Mouse (Mus musculus) hindbrain, postnatal 0 days (tissue): ENCODE measurements at regions not wholly inside any gene's neighbourhood (a gene's known extent, or its start where the extent isn't known, plus 50 kb on each side); places are given as distances from the start of the nearest gene placed in this dataset.

Source experiments
- ATAC-seq: fragments of 200-750 bp; cut with Nextera tagmentation; 2 replicates; pipeline ENCODE4 v1.8.0; 2017; ENCODE audit warnings: mild to moderate bottlenecking, moderate TSS enrichment, moderate library complexity
- DNase-seq: peaks from one replicate; pipeline ENCODE4 v3.0.0-alpha.2; 2015; ENCODE audit warnings: low spot score
- H3K27ac ChIP-seq: fragments of 300-500 bp; sonication (generic); 2 replicates; pipeline ENCODE4 v1.5.1; 2014; ENCODE audit warnings: mild to moderate bottlenecking
- H3K27me3 ChIP-seq: fragments of 300-500 bp; sonication (generic); 2 replicates; pipeline ENCODE4 v1.6.1; 2014; ENCODE audit warnings: low read length, mixed read lengths; ENCODE audit not compliant: insufficient read depth
- H3K36me3 ChIP-seq: fragments of 300-500 bp; sonication (generic); 2 replicates; pipeline ENCODE4 v1.6.1; 2014; ENCODE audit warnings: low read length, mixed read lengths; ENCODE audit not compliant: insufficient read depth
- H3K4me1 ChIP-seq: fragments of 300-500 bp; sonication (generic); 2 replicates; pipeline ENCODE4 v1.6.1; 2014; ENCODE audit warnings: antibody characterized with exemption, low read length, mixed read lengths; ENCODE audit not compliant: insufficient read depth
- H3K4me2 ChIP-seq: fragments of 300-500 bp; sonication (generic); 2 replicates; pipeline ENCODE4 v1.6.1; 2014; ENCODE audit warnings: low read depth, mild to moderate bottlenecking, low read length, moderate library complexity, mixed read lengths
- H3K4me3 ChIP-seq: fragments of 300-500 bp; sonication (generic); 2 replicates; pipeline ENCODE4 v1.5.1; 2014; ENCODE audit warnings: low read length
- H3K9ac ChIP-seq: fragments of 300-500 bp; sonication (generic); replicated peaks from 2 replicates; pipeline ENCODE4 v1.6.1; 2014; ENCODE audit warnings: mild to moderate bottlenecking, low read length, moderate library complexity, mixed read lengths
- H3K9me3 ChIP-seq: fragments of 300-500 bp; sonication (generic); 2 replicates; pipeline ENCODE4 v1.6.1; 2016; ENCODE audit warnings: low read length, mixed read lengths
- CTCF ChIP-seq: IDR thresholded peaks from 2 replicates; pipeline ENCODE4 v1.5.1; 2016; ENCODE audit warnings: antibody characterized with exemption, control low read depth, low read depth
- WGBS: fragments of 180-500 bp; shearing (Covaris S2); extraction: QIAGEN DNeasy Blood & Tissue Kit; methylation state at CpG from one replicate; pipeline ENCODE4 v1.1.7; 2014; 5-methylcytosine and 5-hydroxymethylcytosine counted together

DNA sequence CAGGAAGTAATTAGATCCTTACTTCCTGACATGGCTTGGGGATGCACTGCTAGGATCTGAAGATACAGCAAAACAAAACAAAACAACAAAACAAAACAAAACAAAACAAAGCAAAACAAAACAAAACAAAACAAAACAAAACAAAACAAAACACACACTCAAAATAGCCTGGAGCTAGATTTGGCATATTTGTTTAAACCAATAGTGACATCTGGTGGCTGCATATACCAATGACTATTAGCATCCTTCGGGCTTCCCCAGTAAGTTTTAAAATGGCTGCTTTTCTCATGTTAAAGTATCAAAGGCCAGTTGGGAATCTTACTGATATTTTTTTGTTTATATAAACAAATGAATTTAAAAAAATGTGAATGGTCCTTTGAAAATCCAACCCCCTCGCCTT, 52.9 kb upstream of the Ica1 start:
- WGBS: 41% methylated on average over 2 of the region's 2 CpGs
- H3K36me3 ChIP-seq: no peaks in the 10 kb centered on the region
- DNase-seq (peak; percentile 87), ATAC-seq (no peak)
- H3K9me3 ChIP-seq: no peaks in the 10 kb centered on the region
- no peak overlapping the region for H3K4me3 ChIP-seq
- no peak overlapping the region for H3K9ac ChIP-seq
- H3K27ac ChIP-seq: no peak overlapping the region
- H3K27me3 ChIP-seq: no peaks in the 10 kb centered on the region
- no peaks in the 10 kb centered on the region for H3K4me1 ChIP-seq
- TF ChIP-seq CTCF: peak; percentile 72
- H3K4me2 ChIP-seq: no peak overlapping the region

- no peak for TF ChIP-seq CTCF
Measured at GRCm38 (mm10) chr6:8832924-8833323, 54.6 kb upstream of the Ica1 start.

DNA sequence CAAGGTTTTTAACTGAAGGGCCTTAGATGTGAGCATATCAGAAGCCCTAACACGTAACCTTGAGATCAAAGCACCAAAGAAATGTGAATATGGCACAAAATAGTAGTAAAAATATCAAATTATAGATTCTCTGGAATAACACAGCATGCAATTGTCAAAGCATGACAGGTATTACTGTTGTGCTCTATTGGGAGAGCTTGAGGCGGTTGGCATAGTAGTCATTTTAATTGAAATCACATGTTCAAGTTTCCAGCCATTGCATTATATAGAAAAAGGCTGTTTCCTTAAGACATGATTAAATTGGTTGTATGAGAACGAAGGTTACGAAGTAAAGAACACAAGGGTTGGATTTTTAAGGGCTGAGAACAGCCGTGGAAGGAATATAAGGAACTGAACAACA, 75.4 kb upstream of the Ica1 start:
- no peak for ATAC-seq
- no peaks in the 10 kb centered on the region for H3K4me1 ChIP-seq
- no peak overlapping the region for H3K27ac ChIP-seq
- H3K4me3 ChIP-seq: no peak overlapping the region
- 85% methylated on average over 5 of the region's 5 CpGs for WGBS
- no peak for TF ChIP-seq CTCF
- H3K9ac ChIP-seq: no peak overlapping the region
- H3K36me3 ChIP-seq: no peaks in the 10 kb centered on the region
- DNase-seq: no peak
- H3K27me3 ChIP-seq: no peaks in the 10 kb centered on the region
- no peaks in the 10 kb centered on the region for H3K9me3 ChIP-seq
- H3K4me2 ChIP-seq: no peak overlapping the region

More at GRCm38 (mm10) chr6:8832924-8833323, 54.6 kb upstream of the Ica1 start:
- ATAC-seq (no peak), DNase-seq (no peak)
- WGBS: 83% methylated on average over 1 of the region's 1 CpGs
- Histone ChIP-seq H3K9ac (no peak overlapping the region), H3K27me3 (no peaks in the 10 kb centered on the region), H3K9me3 (no peaks in the 10 kb centered on the region), H3K36me3 (no peaks in the 10 kb centered on the region), H3K27ac (no peak overlapping the region), H3K4me1 (no peaks in the 10 kb centered on the region), H3K4me2 (no peak overlapping the region), H3K4me3 (no peak overlapping the region)

DNA sequence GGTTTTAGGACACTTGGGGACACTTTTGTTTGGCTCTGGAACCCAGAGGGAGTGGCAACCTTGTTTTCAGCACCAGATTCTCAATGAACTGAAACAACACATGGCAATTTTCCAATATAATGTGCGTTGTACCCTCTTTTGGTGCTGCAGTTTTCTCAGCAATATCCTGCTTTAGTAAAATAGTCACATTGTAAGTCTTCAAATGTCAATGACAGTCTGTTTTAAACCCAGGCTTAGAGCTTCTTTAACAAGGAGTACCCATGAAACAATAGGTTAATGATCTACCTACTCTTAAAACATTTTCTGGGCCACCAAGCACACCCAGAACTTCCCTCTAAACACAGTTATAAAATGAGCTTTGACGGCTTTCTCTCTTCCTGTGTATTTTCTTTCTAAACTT, 82.3 kb upstream of the Ica1 start:
- WGBS: 74% methylated on average over 2 of the region's 2 CpGs
- H3K4me3 ChIP-seq: no peak overlapping the region
- no peak for TF ChIP-seq CTCF
- H3K27me3 ChIP-seq: no peaks in the 10 kb centered on the region
- no peak overlapping the region for H3K9ac ChIP-seq
- H3K36me3 ChIP-seq: no peaks in the 10 kb centered on the region
- H3K27ac ChIP-seq: no peak overlapping the region
- no peak overlapping the region for H3K4me2 ChIP-seq
- no peaks in the 10 kb centered on the region for H3K9me3 ChIP-seq
- DNase-seq (no peak), ATAC-seq (no peak)
- H3K4me1 ChIP-seq: no peaks in the 10 kb centered on the region

GRCm38 (mm10) chr6:8863843-8864620, 84.2 kb upstream of the Nxph1 start:
- WGBS: 49% methylated on average over 8 of the region's 8 CpGs
- Histone ChIP-seq H3K4me2 (no peak overlapping the region), H3K9me3 (no peaks in the 10 kb centered on the region), H3K27ac (no peak overlapping the region), H3K36me3 (no peaks in the 10 kb centered on the region), H3K27me3 (no peaks in the 10 kb centered on the region), H3K4me1 (no peaks in the 10 kb centered on the region), H3K4me3 (no peak overlapping the region), H3K9ac (no peak overlapping the region)
- ATAC-seq (no peak), DNase-seq (no peak)
- TF ChIP-seq CTCF: no peak

DNA sequence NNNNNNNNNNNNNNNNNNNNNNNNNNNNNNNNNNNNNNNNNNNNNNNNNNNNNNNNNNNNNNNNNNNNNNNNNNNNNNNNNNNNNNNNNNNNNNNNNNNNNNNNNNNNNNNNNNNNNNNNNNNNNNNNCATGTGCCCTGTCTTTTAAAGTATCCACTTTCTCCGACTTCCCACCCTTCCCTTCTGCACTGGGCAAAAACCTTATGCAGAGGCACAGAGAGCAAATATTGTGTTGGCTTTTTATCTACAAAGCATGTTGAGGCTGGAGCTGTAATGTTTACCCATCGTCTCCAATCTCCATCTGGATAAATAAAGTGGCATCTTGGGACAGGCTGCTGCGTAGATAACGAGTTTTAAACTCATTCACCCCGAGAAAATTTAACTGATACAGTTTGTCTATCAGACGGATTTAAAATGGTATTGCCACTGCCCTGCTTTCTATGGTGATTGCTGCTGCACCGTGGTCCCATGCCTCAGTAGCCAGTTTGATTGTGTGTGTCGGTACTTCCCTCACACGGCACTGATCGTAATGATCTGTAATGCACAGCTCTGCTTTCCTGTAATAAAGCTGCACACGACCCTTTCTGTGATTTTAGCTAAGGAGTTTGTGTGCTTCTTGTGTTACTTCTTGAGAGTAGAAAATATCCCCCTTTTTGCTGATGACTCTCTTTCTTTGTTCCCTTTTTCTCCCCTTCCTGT, 70.7 kb upstream of the Nxph1 start:
- TF ChIP-seq CTCF: no peak
- no peaks in the 10 kb centered on the region for H3K9me3 ChIP-seq
- H3K27ac ChIP-seq: no peak overlapping the region
- no peaks in the 10 kb centered on the region for H3K36me3 ChIP-seq
- no peaks in the 10 kb centered on the region; the same call in 1 of the 2 replicates for H3K4me1 ChIP-seq
- ATAC-seq (no peak), DNase-seq (peak; percentile 20)
- H3K4me3 ChIP-seq: no peak overlapping the region
- 0 out of 2 replicates have a peak overlapping the region, but pooled peaks have one; percentile 16 for H3K4me2 ChIP-seq
- WGBS: 48% methylated on average over 11 of the region's 11 CpGs
- no peaks in the 10 kb centered on the region for H3K27me3 ChIP-seq
- H3K9ac ChIP-seq: no peak overlapping the region

- no peaks in the 10 kb centered on the region for H3K36me3 ChIP-seq
- no peak for DNase-seq
- ATAC-seq: peak; percentile 43; the same call in 1 of the 2 replicates
- peaks cover 10% of the 10 kb centered on the region; the same call in 1 of the 2 replicates for H3K4me1 ChIP-seq
- no peaks in the 10 kb centered on the region for H3K9me3 ChIP-seq
- H3K4me2 ChIP-seq: no peak overlapping the region
- H3K27me3 ChIP-seq: no peaks in the 10 kb centered on the region
- H3K27ac ChIP-seq: no peak overlapping the region
- peak; percentile 43 for TF ChIP-seq CTCF
- WGBS: 84% methylated on average over 4 of the region's 4 CpGs
- no peak overlapping the region for H3K9ac ChIP-seq
- no peak overlapping the region for H3K4me3 ChIP-seq
Measured at GRCm38 (mm10) chr6:8893665-8894064, 54.6 kb upstream of the Nxph1 start.
